Mouse (Mus musculus): ENCODE measurements around the gene Cd3e.

GRCm38 (mm10) chr9:44999171-44999570 is 10.3 kb downstream of the Cd3e start:
- TF ChIP-seq MAZ (IDR thresholded peaks at IDR 0.05; ENCODE audit: low read depth, low read length) (no peak), ZNF384 (IDR thresholded peaks at IDR 0.05; ENCODE audit: low read depth, low read length) (no peak), POLR2A (IDR thresholded peaks at IDR 0.05; ENCODE audit: control insufficient read depth in 1 of 2, insufficient read depth in 1 of 2, low read depth in 1 of 2, low read length in 2 of 2, poor library complexity in 1 of 2) (no peak), POLR2AphosphoS2 (IDR thresholded peaks at IDR 0.05; ENCODE audit: low read length) (no peak), CTCF (IDR thresholded peaks at IDR 0.05 in 2 of 3, conservative IDR thresholded peaks at IDR 0.05 in 1 of 3; ENCODE audit: control insufficient read depth in 1 of 3, insufficient read depth in 1 of 3, low read depth in 2 of 3, low read length in 3 of 3, poor library complexity in 1 of 3, severe bottlenecking in 1 of 3) (no peak), USF1 (IDR thresholded peaks at IDR 0.05; ENCODE audit: low read depth, low read length) (no peak), MAFK (IDR thresholded peaks at IDR 0.05; ENCODE audit: borderline replicate concordance, low read depth, low read length) (no peak), TAL1 (IDR thresholded peaks at IDR 0.05; ENCODE audit: low read length) (no peak), GATA1 (IDR thresholded peaks at IDR 0.05; ENCODE audit: low read depth, low read length) (no peak), KAT2A (conservative IDR thresholded peaks at IDR 0.05; ENCODE audit: low read depth, low read length) (no peak)

Data from MEL (cell line).